Mouse (Mus musculus) MEL (cell line): ENCODE results near the gene Wdr48.

Experiments
- CTCF ChIP-seq, 3 experiments: IDR thresholded peaks in 2 of 3; conservative IDR thresholded peaks in 1 of 3; 2 replicates each; pipeline ENCODE4 v1.5.1; 2011 to 2012; ENCODE audit warnings: low read length in 3 of 3, low read depth in 2 of 3, mild to moderate bottlenecking in 2 of 3, improper control_type of control experiment in 1 of 3, inconsistent platforms in 1 of 3, mixed read lengths in 1 of 3, moderate library complexity in 1 of 3; ENCODE audit not compliant: control insufficient read depth in 1 of 3, insufficient read depth in 1 of 3, poor library complexity in 1 of 3, severe bottlenecking in 1 of 3
- EP300 ChIP-seq, 2 experiments: IDR thresholded peaks; 2 replicates each; pipeline ENCODE4 v1.6.1; 2011; ENCODE audit warnings: improper control_type of control experiment in 2 of 2, low read length in 2 of 2, low read depth in 1 of 2, mild to moderate bottlenecking in 1 of 2
- KAT2A ChIP-seq: conservative IDR thresholded peaks from 2 replicates; pipeline ENCODE4 v1.6.1; 2012; ENCODE audit warnings: low read depth, low read length, improper control_type of control experiment, inconsistent platforms
- MAX ChIP-seq: IDR thresholded peaks from 2 replicates; pipeline ENCODE4 v1.6.1; 2011; ENCODE audit warnings: low read length, improper control_type of control experiment
- MAZ ChIP-seq: IDR thresholded peaks from 2 replicates; pipeline ENCODE4 v1.6.1; 2012; ENCODE audit warnings: low read depth, mild to moderate bottlenecking, inconsistent platforms, low read length, improper control_type of control experiment
- NRF1 ChIP-seq: IDR thresholded peaks from 2 replicates; pipeline ENCODE4 v1.6.1; 2014; ENCODE audit warnings: low read depth, mild to moderate bottlenecking, inconsistent platforms, low read length, improper control_type of control experiment, moderate library complexity; ENCODE audit not compliant: poor library complexity, insufficient read depth, severe bottlenecking
- POLR2A ChIP-seq, 2 experiments: IDR thresholded peaks; 2 replicates each; pipeline ENCODE4 v1.6.1; 2011 to 2012; ENCODE audit warnings: low read length in 2 of 2, mild to moderate bottlenecking in 2 of 2, control low read depth in 1 of 2, improper control_type of control experiment in 1 of 2, low read depth in 1 of 2, moderate library complexity in 1 of 2; ENCODE audit not compliant: control insufficient read depth in 1 of 2, insufficient read depth in 1 of 2, poor library complexity in 1 of 2
- RCOR1 ChIP-seq: IDR thresholded peaks from 2 replicates; pipeline ENCODE4 v1.6.1; 2012; ENCODE audit warnings: low read depth, mild to moderate bottlenecking, inconsistent platforms, low read length, improper control_type of control experiment
- TCF12 ChIP-seq: IDR thresholded peaks from 2 replicates; pipeline ENCODE4 v1.6.1; 2014; ENCODE audit warnings: low read depth, mild to moderate bottlenecking, inconsistent platforms, low read length, improper control_type of control experiment, moderate library complexity
- USF2 ChIP-seq, 2 experiments: IDR thresholded peaks; 2 replicates each; pipeline ENCODE4 v1.6.1; 2011 to 2012; ENCODE audit warnings: improper control_type of control experiment in 2 of 2, low read length in 2 of 2, borderline replicate concordance in 1 of 2, inconsistent platforms in 1 of 2, low read depth in 1 of 2, mild to moderate bottlenecking in 1 of 2; ENCODE audit not compliant: insufficient read depth in 1 of 2

- no peak for TF ChIP-seq TCF12
- no peak for TF ChIP-seq KAT2A
- no peak for TF ChIP-seq USF2 (IDR thresholded peaks at IDR 0.05; ENCODE audit: borderline replicate concordance in 1 of 2, insufficient read depth in 1 of 2, low read depth in 1 of 2, low read length in 2 of 2)
- no peak for TF ChIP-seq RCOR1
- TF ChIP-seq MAZ = no peak
- no peak for TF ChIP-seq NRF1
- no peak for TF ChIP-seq POLR2A (IDR thresholded peaks at IDR 0.05; ENCODE audit: control insufficient read depth in 1 of 2, insufficient read depth in 1 of 2, low read depth in 1 of 2, low read length in 2 of 2, poor library complexity in 1 of 2)
- TF ChIP-seq CTCF (IDR thresholded peaks at IDR 0.05 in 2 of 3, conservative IDR thresholded peaks at IDR 0.05 in 1 of 3; ENCODE audit: control insufficient read depth in 1 of 3, insufficient read depth in 1 of 3, low read depth in 2 of 3, low read length in 3 of 3, poor library complexity in 1 of 3, severe bottlenecking in 1 of 3) = no peak
- TF ChIP-seq MAX = no peak
- TF ChIP-seq EP300 (IDR thresholded peaks at IDR 0.05; ENCODE audit: low read depth in 1 of 2, low read length in 2 of 2) = no peak
Measured at GRCm38 (mm10) chr9:119848671-119849070, 46.0 kb upstream of the Wdr48 start.
